Mouse (Mus musculus) heart, embryonic 14.5 days (tissue): ENCODE data around the gene Arl6. TPM values are rescaled to one million over a fixed set of nuclear protein-coding genes. Genes with fewer than 3 reads are reported as not detected.

ENCODE experiments used
- ATAC-seq: fragments of 200-750 bp; cut with Nextera tagmentation; 2 replicates; pipeline ENCODE4 v1.8.0; 2017; ENCODE audit warnings: low read depth, moderate TSS enrichment; ENCODE audit not compliant: insufficient number of reproducible peaks, insufficient read depth, low FRiP score
- H3K27ac ChIP-seq, 2 experiments: fragments of 200-500 bp in 1 of 2; fragments of 300-500 bp in 1 of 2; sonication (generic) in 1 of 2; replicated peaks in 1 of 2; 2 replicates each; pipeline ENCODE4 v1.5.1; 2012 to 2014; ENCODE audit warnings: low read depth in 2 of 2, low read length in 2 of 2, control low read depth in 1 of 2, mild to moderate bottlenecking in 1 of 2, mixed read lengths in 1 of 2; ENCODE audit not compliant: control insufficient read depth in 1 of 2, insufficient read depth in 1 of 2
- H3K27me3 ChIP-seq: fragments of 300-500 bp; sonication (generic); 2 replicates; pipeline ENCODE4 v1.6.1; 2014; ENCODE audit warnings: mild to moderate bottlenecking, low read length, control low read depth; ENCODE audit not compliant: control insufficient read depth, insufficient read depth
- H3K36me3 ChIP-seq: fragments of 300-500 bp; sonication (generic); 2 replicates; pipeline ENCODE4 v1.6.1; 2014; ENCODE audit warnings: mild to moderate bottlenecking, control low read depth, low read length, mixed read lengths; ENCODE audit not compliant: control insufficient read depth, insufficient read depth
- H3K4me1 ChIP-seq, 2 experiments: fragments of 200-500 bp in 1 of 2; fragments of 300-500 bp in 1 of 2; sonication (generic) in 1 of 2; 2 replicates each; pipeline ENCODE4 v1.6.1; 2012 to 2014; ENCODE audit warnings: low read length in 2 of 2, control low read depth in 1 of 2, mixed read lengths in 1 of 2; ENCODE audit not compliant: control insufficient read depth in 2 of 2, insufficient read depth in 2 of 2
- H3K4me2 ChIP-seq: fragments of 300-500 bp; sonication (generic); 2 replicates; pipeline ENCODE4 v1.6.1; 2014; ENCODE audit warnings: mild to moderate bottlenecking, low read length
- H3K4me3 ChIP-seq, 2 experiments: fragments of 200-500 bp in 1 of 2; fragments of 300-500 bp in 1 of 2; sonication (generic) in 1 of 2; 2 replicates each; pipeline ENCODE4 v1.5.1; 2012 to 2014; ENCODE audit warnings: low read length in 2 of 2, mild to moderate bottlenecking in 2 of 2, control low read depth in 1 of 2, low read depth in 1 of 2, moderate library complexity in 1 of 2; ENCODE audit not compliant: control insufficient read depth in 1 of 2, insufficient read depth in 1 of 2
- H3K9ac ChIP-seq: fragments of 300-500 bp; sonication (generic); 2 replicates; pipeline ENCODE4 v1.6.1; 2014; ENCODE audit warnings: mild to moderate bottlenecking, low read length
- H3K9me3 ChIP-seq: fragments of 300-500 bp; sonication (generic); 2 replicates; pipeline ENCODE4 v1.6.1; 2016; ENCODE audit warnings: low read length, control low read depth; ENCODE audit not compliant: control insufficient read depth
- WGBS: fragments of 180-500 bp; shearing (Covaris S2); extraction: QIAGEN DNeasy Blood & Tissue Kit; methylation state at CpG from one replicate; pipeline ENCODE4 v1.1.7; 2014; 5-methylcytosine and 5-hydroxymethylcytosine counted together
- polyA plus RNA-seq: library from polyadenylated mRNA; unstranded; fragments of >200 nt; fragmentation: Nextera tagmentation; extraction: Ambion mirVana; gene quantifications from 2 replicates; pipeline ENCODE4 v1.2.1, GENCODE M21; 2014

The Arl6 gene
- polyA plus RNA-seq, 1 experiment from 2014 or later = 23.7 TPM

DNA sequence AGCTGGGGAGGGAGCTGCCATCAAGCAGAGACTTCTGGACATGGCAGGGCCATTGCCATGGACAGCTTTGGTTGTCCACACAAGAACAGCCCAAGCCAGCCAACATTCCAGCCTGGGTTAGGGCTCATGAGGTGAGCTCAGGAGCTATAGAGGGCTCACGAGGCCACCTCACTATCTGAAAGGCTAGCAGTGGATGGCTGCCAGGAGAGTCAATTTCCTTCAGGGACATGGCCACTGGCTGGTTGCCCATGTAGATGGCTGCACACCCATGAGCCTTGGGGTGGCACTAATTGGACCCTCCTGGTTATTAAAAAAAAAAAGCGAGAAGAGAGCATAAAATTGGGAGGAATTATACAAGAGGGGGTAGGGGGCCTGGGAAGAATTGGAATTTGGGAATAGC, 4.6 kb downstream of the Arl6 start:
- WGBS = 75% methylated on average over 2 of the region's 2 CpGs
- Histone ChIP-seq H3K27me3 (no peaks in the 10 kb centered on the region), H3K9ac (no peak overlapping the region), H3K27ac (no peak overlapping the region), H3K4me3 (no peak overlapping the region), H3K36me3 (0 out of 2 replicates have a peak, but pooled peaks cover 5% of the 10 kb centered on the region), H3K9me3 (no peaks in the 10 kb centered on the region), H3K4me2 (no peak overlapping the region), H3K4me1 (peaks cover 2 to 4% of the 10 kb centered on the region in 2 experiments; a peak in 1 of 4 replicates)
- no peak for ATAC-seq

GRCm38 (mm10) chr16:59621554-59621953, 17.6 kb downstream of the Arl6 start:
- no peak for ATAC-seq
- H3K4me2 ChIP-seq = no peak overlapping the region
- no peak overlapping the region for H3K4me3 ChIP-seq
- H3K27me3 ChIP-seq = no peaks in the 10 kb centered on the region
- 92% methylated on average over 2 of the region's 2 CpGs for WGBS
- no peak overlapping the region for H3K9ac ChIP-seq
- H3K36me3 ChIP-seq = no peaks in the 10 kb centered on the region
- H3K9me3 ChIP-seq = no peaks in the 10 kb centered on the region
- H3K4me1 ChIP-seq = no peaks in the 10 kb centered on the region; a peak in 1 of 4 replicates
- H3K27ac ChIP-seq = no peak overlapping the region

- no peaks in the 10 kb centered on the region for H3K36me3 ChIP-seq
- H3K27me3 ChIP-seq = no peaks in the 10 kb centered on the region
- ATAC-seq = no peak
- H3K4me3 ChIP-seq = no peak overlapping the region
- WGBS = 21% methylated on average over 3 of the region's 3 CpGs
- no peaks in the 10 kb centered on the region; a peak in 1 of 4 replicates for H3K4me1 ChIP-seq
- H3K27ac ChIP-seq = no peak overlapping the region
- no peak overlapping the region for H3K4me2 ChIP-seq
- H3K9ac ChIP-seq = no peak overlapping the region
- H3K9me3 ChIP-seq = no peaks in the 10 kb centered on the region
Observed at GRCm38 (mm10) chr16:59617167-59617566, 22.0 kb downstream of the Arl6 start.

DNA sequence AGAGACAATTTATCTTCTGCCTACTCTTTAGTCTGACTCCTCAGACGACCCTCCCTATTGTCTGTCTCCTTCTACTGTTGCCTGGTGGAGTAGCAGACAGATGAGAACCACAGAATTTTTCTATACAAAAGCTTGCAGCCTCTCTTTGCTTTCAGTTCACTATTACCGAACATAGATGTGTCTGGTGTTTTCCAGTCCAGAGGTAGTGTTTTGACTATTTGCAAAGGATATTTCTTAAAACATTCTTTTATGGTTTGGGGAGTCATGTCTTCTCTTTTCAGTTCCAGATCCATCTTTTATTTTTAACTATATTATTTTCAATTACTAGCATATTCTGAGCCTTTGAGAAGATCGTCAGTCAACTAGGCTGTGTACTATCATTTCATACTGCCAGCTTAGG, 23.5 kb downstream of the Arl6 start:
- Histone ChIP-seq H3K36me3 (no peaks in the 10 kb centered on the region), H3K27me3 (no peaks in the 10 kb centered on the region), H3K4me2 (no peak overlapping the region), H3K4me1 (no peaks in the 10 kb centered on the region; a peak in 1 of 4 replicates), H3K9me3 (no peaks in the 10 kb centered on the region), H3K4me3 (no peak overlapping the region), H3K27ac (no peak overlapping the region), H3K9ac (no peak overlapping the region)
- WGBS = 68% methylated on average over 3 of the region's 3 CpGs
- no peak for ATAC-seq

GRCm38 (mm10) chr16:59610750-59611149, 28.4 kb downstream of the Arl6 start:
- no peaks in the 10 kb centered on the region for H3K36me3 ChIP-seq
- no peak overlapping the region for H3K27ac ChIP-seq
- H3K4me3 ChIP-seq = no peak overlapping the region
- ATAC-seq = no peak
- 79% methylated on average over 1 of the region's 1 CpGs for WGBS
- no peak overlapping the region for H3K4me2 ChIP-seq
- no peaks in the 10 kb centered on the region for H3K4me1 ChIP-seq
- no peak overlapping the region for H3K9ac ChIP-seq
- H3K9me3 ChIP-seq = no peaks in the 10 kb centered on the region
- H3K27me3 ChIP-seq = no peaks in the 10 kb centered on the region

- Histone ChIP-seq H3K27ac (no peak overlapping the region), H3K4me2 (no peak overlapping the region), H3K9me3 (no peaks in the 10 kb centered on the region), H3K27me3 (no peaks in the 10 kb centered on the region), H3K4me1 (peaks cover 3 to 4% of the 10 kb centered on the region in 2 experiments; a peak in 1 of 4 replicates), H3K36me3 (no peaks in the 10 kb centered on the region), H3K9ac (no peak overlapping the region), H3K4me3 (no peak overlapping the region)
- ATAC-seq = no peak
- WGBS = 72% methylated on average over 15 of the region's 15 CpGs
Observed at GRCm38 (mm10) chr16:59604078-59604781, 35.0 kb downstream of the Arl6 start.

DNA sequence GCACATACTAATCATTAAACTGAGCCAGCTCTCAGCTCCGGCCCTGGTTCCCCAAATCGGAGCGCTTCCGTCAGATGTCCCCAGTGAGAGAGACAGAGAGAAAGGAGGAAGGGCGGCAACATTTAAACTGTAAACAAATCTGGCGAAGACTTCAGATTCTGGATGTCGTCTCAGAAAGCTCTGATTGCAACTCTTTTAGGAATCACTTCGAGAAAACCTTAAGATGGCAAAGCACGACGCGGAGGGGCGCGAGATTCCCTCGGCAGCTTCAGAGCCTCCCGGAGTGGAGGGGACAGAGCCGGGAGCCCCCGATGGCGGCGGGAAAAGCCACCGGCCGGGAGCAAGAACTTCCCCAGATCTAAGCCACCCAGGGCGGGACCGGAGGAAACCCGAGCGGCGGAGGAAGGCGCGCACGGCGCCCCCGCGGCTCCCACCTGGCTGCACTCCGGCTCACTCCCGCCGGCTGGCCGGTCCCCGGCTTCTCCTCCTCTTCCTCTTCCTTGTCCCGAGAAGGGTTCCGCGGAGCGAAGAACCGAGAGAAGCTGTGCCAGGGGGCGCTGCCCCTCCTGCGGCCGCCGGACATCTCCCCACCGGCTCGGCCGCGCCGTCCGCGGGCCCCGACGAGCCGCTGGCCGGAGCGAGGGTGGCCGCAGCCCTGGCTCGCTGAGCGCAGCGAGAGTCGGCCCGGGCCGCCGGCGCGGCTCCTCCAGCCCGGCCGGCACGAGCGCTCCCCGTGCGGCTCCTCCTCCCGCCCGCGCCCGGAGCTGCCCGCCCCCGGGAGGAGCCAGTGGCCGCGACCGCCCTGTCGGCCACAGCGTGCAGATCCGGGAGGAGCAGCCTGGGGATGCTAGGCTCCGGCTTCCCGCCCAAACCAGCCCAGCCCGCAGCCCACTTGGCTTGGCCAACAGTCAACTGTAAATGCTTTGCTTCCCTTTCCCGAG, 38.6 kb downstream of the Arl6 start, which contains the start of gene Crybg3:
Gene Crybg3, minus strand, starts transcription at position 669 of the 941 bp plus-strand sequence.
- no peaks in the 10 kb centered on the region for H3K36me3 ChIP-seq
- under 1% methylated on average over 62 of the region's 90 CpGs for WGBS
- peak within 1 kb of the TSS; percentile 62 for H3K4me2 ChIP-seq
- H3K4me1 ChIP-seq = peaks cover 10 to 28% of the 10 kb centered on the region in 2 experiments
- no peaks in the 10 kb centered on the region for H3K27me3 ChIP-seq
- peak within 1 kb of the TSS; percentile 98 for H3K27ac ChIP-seq
- ATAC-seq = peak; percentile 90
- H3K9me3 ChIP-seq = no peaks in the 10 kb centered on the region
- H3K9ac ChIP-seq = peak within 1 kb of the TSS; percentile 99
- H3K4me3 ChIP-seq = peak within 1 kb of the TSS; percentile 95 to 99
